Mouse (Mus musculus) heart, adult 2 months (tissue): Measurements from ENCODE around the gene Kbtbd4. TPM values are rescaled to one million over a fixed set of nuclear protein-coding genes. Genes with fewer than 3 reads are reported as not detected.
A peak's percentile ranks its signal among the peaks of the same experiment; 100 is the strongest.

Source experiments
- DNase-seq, 2 experiments: peaks; one replicate each; pipeline ENCODE4 v3.0.0; 2021
- H3K27ac ChIP-seq: fragments of 200-600 bp; 2 replicates; pipeline ENCODE4 v1.8.1; 2022
- H3K27me3 ChIP-seq: fragments of 200-500 bp; 2 replicates; pipeline ENCODE4 v1.6.1; 2012; ENCODE audit warnings: mild to moderate bottlenecking, low read length, inconsistent platforms, mixed read lengths; ENCODE audit not compliant: control insufficient read depth, insufficient read depth
- H3K36me3 ChIP-seq: fragments of 200-500 bp; 2 replicates; pipeline ENCODE4 v1.6.1; 2012; ENCODE audit warnings: low read length, inconsistent platforms; ENCODE audit not compliant: control insufficient read depth, insufficient read depth
- H3K4me1 ChIP-seq: fragments of 200-500 bp; 2 replicates; pipeline ENCODE4 v1.6.1; 2011; ENCODE audit warnings: low read length; ENCODE audit not compliant: control insufficient read depth, insufficient read depth
- H3K4me3 ChIP-seq: fragments of 200-600 bp; 2 replicates; pipeline ENCODE4 v1.8.1; 2022
- H3K79me2 ChIP-seq: fragments of 200-500 bp; replicated peaks from 2 replicates; pipeline ENCODE4 v1.6.1; 2012; ENCODE audit warnings: mild to moderate bottlenecking, inconsistent platforms, low read length, moderate library complexity, mixed read lengths; ENCODE audit not compliant: control insufficient read depth, insufficient read depth
- H3K9ac ChIP-seq: fragments of 200-500 bp; 2 replicates; pipeline ENCODE4 v1.6.1; 2012; ENCODE audit warnings: low read depth, mild to moderate bottlenecking, control low read depth, inconsistent platforms, low read length, mixed read lengths
- CTCF ChIP-seq: fragments of 200-600 bp; IDR thresholded peaks from 2 replicates; pipeline ENCODE4 v1.8.1; 2022; ENCODE audit warnings: antibody characterized with exemption, mild to moderate bottlenecking, moderate library complexity
- EP300 ChIP-seq: fragments of 200-500 bp; IDR thresholded peaks from 2 replicates; pipeline ENCODE4 v1.6.1; 2011; ENCODE audit warnings: low read depth, low read length, control low read depth; ENCODE audit not compliant: insufficient read depth
- POLR2A ChIP-seq: fragments of 200-500 bp; IDR thresholded peaks from 2 replicates; pipeline ENCODE4 v1.6.1; 2011; ENCODE audit warnings: mild to moderate bottlenecking, low read depth, low read length, control low read depth; ENCODE audit not compliant: insufficient read depth
- WGBS: fragments of 180-500 bp; shearing (Covaris S2); methylation state at CpG from one replicate; pipeline ENCODE4 v1.1.7; 2018; 5-methylcytosine and 5-hydroxymethylcytosine counted together
- intact Hi-C: fragments of 180-260 bp; cut with DNase I; formaldehyde crosslinking; loops from one replicate; pipeline ENCODE4 v1.15.1; 2025
- polyA plus RNA-seq: library from polyadenylated mRNA; depleted of rRNA; stranded (reverse); fragments of >200 nt; gene quantifications from 2 replicates; pipeline ENCODE4 v1.2.3, GENCODE M21; 2012
- total RNA-seq, 2 experiments: library from RNA; stranded (reverse); gene quantifications; 2 replicates each; pipeline ENCODE4 v1.2.3; 2021

Gene Kbtbd4
- total and polyA plus RNA-seq, 3 experiments: 14.0 to 23.4 (median 20.6) TPM

DNA sequence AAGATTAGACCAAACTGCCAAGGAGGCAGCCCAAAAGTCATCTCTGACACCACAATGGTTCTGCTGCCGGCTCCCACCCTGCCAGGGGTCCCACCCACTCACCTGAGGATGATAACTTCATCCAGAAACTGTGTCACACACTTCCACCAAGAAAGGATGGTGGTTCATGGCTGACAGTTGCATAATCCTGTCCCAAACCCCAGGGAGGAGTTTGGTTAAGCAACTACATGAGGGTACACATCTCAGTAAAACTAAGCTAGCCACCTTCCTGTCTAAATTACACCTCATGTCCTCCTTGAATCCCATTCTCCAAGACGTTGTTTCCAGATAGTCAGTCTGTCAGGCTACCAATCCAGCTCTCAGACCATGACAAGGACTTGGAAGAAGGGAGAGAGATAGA is 27.7 kb downstream of the Kbtbd4 start:
- H3K27me3 ChIP-seq: no peaks in the 10 kb centered on the region
- H3K36me3 ChIP-seq: no peaks in the 10 kb centered on the region
- no peak overlapping the region for H3K27ac ChIP-seq
- intact Hi-C loops: no loop called here
- H3K4me1 ChIP-seq: no peaks in the 10 kb centered on the region
- TF ChIP-seq POLR2A (no peak), CTCF (no peak), EP300 (no peak)
- WGBS: 64% methylated on average over 2 of the region's 2 CpGs
- no peak overlapping the region for H3K9ac ChIP-seq
- H3K79me2 ChIP-seq: no peaks in the 10 kb centered on the region
- H3K4me3 ChIP-seq: no peak overlapping the region
- DNase-seq: no peak

DNA sequence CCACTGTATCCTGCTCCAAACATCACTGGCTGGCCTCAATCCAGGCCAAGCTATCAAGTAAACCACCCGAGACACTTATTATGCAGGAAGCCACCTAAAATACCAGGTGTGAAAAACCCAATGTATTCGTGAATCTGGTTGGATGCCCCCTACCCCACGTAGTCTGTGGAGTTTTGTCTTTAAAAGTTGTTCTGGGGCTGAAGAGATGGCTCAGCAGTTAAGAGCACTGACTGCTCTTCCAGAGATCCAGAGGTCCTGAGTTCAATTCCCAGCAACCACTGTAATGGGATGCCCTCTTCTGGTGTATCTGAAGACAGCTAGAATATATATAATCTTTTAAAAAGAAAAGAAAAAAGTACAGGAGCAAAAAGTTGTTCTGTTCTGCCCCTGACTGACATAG is 33.8 kb downstream of the Kbtbd4 start:
- Histone ChIP-seq H3K9ac (no peak overlapping the region), H3K79me2 (peaks cover 5% of the 10 kb centered on the region), H3K27me3 (no peaks in the 10 kb centered on the region), H3K27ac (no peak overlapping the region), H3K4me3 (no peak overlapping the region), H3K36me3 (peaks cover 17% of the 10 kb centered on the region), H3K4me1 (peaks cover 5% of the 10 kb centered on the region)
- TF ChIP-seq CTCF (no peak), EP300 (no peak), POLR2A (no peak)
- 62% methylated on average over 3 of the region's 3 CpGs for WGBS
- intact Hi-C loops: no loop called here
- DNase-seq: no peak

DNA sequence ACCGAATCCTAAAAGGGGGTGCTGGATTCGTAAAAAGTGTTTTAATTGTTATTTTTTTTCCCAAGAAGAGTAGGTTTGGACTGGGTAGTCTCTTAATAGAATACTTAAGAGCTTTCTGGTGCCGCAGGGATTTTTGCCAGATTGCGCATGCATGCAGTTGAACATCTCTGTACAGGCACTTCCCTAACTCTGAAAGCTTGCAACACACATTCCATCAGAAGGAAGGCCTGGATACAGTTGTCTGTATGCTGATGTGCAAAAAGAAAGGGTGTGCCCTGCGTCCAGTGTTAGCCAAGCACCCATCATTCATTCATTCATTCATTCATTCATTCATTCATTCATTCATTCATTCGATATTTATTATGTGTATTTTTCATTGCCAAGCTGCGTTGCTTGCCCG is 35.2 kb downstream of the Kbtbd4 start:
- intact Hi-C loops: loop anchor here (1.0 to 5.0 kb wide), 4 partner anchors 21 to 163 kb away; partner anchors contain the start of gene Psmc3
- no peak for DNase-seq
- H3K9ac ChIP-seq: peak overlapping the region; percentile 25; the same call in 1 of the 2 replicates
- H3K4me1 ChIP-seq: peaks cover 7% of the 10 kb centered on the region
- no peak overlapping the region; the same call in 1 of the 2 replicates for H3K27ac ChIP-seq
- WGBS: 34% methylated on average over 8 of the region's 8 CpGs
- peaks cover 7% of the 10 kb centered on the region for H3K79me2 ChIP-seq
- H3K36me3 ChIP-seq: peaks cover 20% of the 10 kb centered on the region
- H3K27me3 ChIP-seq: no peaks in the 10 kb centered on the region
- TF ChIP-seq POLR2A (no peak), CTCF (no peak), EP300 (no peak)
- H3K4me3 ChIP-seq: peak overlapping the region; percentile 99

DNA sequence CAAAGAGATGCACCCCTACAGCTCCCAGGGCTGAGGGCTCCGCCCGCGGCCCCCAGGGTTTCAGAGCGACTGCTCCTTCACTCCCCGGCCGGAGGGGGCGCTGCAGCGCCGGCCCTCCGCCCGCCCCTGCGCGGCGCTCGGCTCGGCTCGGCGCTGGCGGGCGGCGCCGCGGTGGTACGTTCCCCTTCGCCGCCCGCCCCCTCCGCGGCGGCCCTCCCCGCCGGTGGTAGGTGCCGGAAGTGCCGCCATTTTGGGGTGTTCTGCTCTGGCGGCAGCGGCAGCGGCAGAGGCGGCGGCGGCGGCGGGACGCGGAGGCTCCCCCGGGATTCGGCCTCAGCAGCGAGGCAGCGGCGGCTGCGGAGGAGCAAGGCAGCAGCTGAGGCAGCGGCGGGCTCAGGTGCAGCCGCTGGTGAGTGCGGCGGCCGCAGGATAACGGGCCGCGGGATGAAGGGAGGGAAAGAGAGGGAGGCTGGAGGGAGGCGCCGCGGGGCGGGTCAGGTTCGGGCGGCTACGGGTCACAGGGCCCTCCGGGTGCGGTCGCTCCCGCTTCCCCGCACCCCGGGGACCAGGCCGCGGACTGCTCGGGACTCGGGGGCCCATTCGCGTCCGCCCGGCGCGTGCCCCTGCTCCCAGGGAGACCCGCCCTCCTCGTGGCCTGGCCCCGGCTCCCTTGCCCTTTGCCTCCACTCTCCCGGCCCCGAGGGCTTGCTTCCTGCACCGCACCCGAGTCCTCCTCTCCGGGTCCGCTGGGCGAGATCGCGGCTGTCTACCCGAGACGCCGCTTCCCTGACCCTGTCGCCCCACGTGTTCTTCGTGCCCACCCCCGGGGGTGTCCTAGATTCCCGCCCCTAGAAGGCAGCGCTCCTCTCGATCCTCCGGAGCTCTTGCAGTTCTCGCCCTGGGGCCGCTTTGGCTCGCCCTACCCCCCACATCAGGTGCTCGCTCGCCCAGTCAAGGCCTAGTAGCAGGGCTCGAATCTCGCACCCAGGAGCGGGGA is 36.0 kb downstream of the Kbtbd4 start, which contains the start of gene Celf1:
Gene Celf1, plus strand, starts transcription at position 150 of the 997 bp plus-strand sequence.
- no peak for TF ChIP-seq POLR2A
- peak; percentile 85 for TF ChIP-seq CTCF
- peak within 1 kb of the TSS; percentile 92 for H3K27ac ChIP-seq
- no peaks in the 10 kb centered on the region for H3K27me3 ChIP-seq
- peaks cover 9% of the 10 kb centered on the region for H3K79me2 ChIP-seq
- H3K9ac ChIP-seq: peak within 1 kb of the TSS; percentile 99
- intact Hi-C loops: loop anchor here (5.0 kb wide), 3 partner anchors 112 to 162 kb away; partner anchors contain the start of gene Psmc3
- peaks cover 23% of the 10 kb centered on the region for H3K36me3 ChIP-seq
- DNase-seq: peak; percentile 88 to 91
- under 1% methylated on average over 99 of the region's 113 CpGs for WGBS
- peaks cover 7% of the 10 kb centered on the region for H3K4me1 ChIP-seq
- H3K4me3 ChIP-seq: peak within 1 kb of the TSS; percentile 99

DNA sequence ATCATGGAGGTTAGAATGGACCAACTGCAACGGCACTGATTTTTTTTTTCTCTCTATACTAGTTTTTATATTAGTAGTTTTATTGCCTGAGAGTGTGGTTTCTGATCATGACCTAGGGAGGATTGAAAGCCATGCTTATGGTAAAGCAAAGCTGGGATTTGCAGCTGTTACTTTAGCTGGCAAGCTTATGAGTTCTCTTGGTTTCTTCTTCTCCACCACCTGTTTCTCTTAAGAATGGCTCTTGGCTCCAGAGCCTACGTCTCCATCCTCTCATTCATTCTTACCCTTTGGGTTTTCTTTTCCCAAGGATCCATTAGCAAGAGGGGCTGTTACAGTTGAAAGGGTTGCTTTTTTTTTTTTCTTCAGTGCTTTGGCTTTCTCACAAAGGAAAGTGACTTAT is 37.2 kb downstream of the Kbtbd4 start:
- H3K4me1 ChIP-seq: peaks cover 7% of the 10 kb centered on the region
- TF ChIP-seq CTCF (no peak), POLR2A (no peak), EP300 (no peak)
- H3K27me3 ChIP-seq: no peaks in the 10 kb centered on the region
- H3K36me3 ChIP-seq: peaks cover 29% of the 10 kb centered on the region
- H3K4me3 ChIP-seq: peak overlapping the region; percentile 99
- H3K79me2 ChIP-seq: peaks cover 10% of the 10 kb centered on the region
- DNase-seq: no peak
- no peak overlapping the region; the same call in 1 of the 2 replicates for H3K27ac ChIP-seq
- no peak overlapping the region for H3K9ac ChIP-seq
- WGBS: 42% methylated on average over 2 of the region's 2 CpGs
- intact Hi-C loops: loop anchor here (5.0 kb wide), 3 partner anchors 111 to 161 kb away; partner anchors contain the start of gene Psmc3
